Mouse (Mus musculus): ENCODE measurements around the gene Cdh4. TPM values are rescaled to one million over a fixed set of nuclear protein-coding genes. Genes with fewer than 3 reads are reported as not detected.

The Cdh4 gene
- total RNA-seq, 2 experiments from 2014 or later, result 12.5 to 16.1 TPM

- peak in 1 of 2 experiments; percentile 20 for DNase-seq (ENCODE audit: low spot score in 2 of 2)
Measured at GRCm38 (mm10) chr2:179837186-179837585, 395.0 kb downstream of the Cdh4 start.

GRCm38 (mm10) chr2:179838036-179838435, 395.8 kb downstream of the Cdh4 start:
- no peak for DNase-seq (ENCODE audit: low spot score in 2 of 2)

- DNase-seq (ENCODE audit: low spot score in 2 of 2), result no peak
Measured at GRCm38 (mm10) chr2:179842610-179843389, 400.6 kb downstream of the Cdh4 start.

GRCm38 (mm10) chr2:179849732-179850131, 407.5 kb downstream of the Cdh4 start:
- no peak for DNase-seq (ENCODE audit: low spot score in 2 of 2)

- DNase-seq (ENCODE audit: low spot score in 2 of 2), result no peak
Measured at GRCm38 (mm10) chr2:179852169-179852568, 409.9 kb downstream of the Cdh4 start.

GRCm38 (mm10) chr2:179852862-179853261, 410.6 kb downstream of the Cdh4 start:
- peak in 1 of 2 experiments; percentile 36 for DNase-seq (ENCODE audit: low spot score in 2 of 2)

- no peak for DNase-seq (ENCODE audit: low spot score in 2 of 2)
Measured at GRCm38 (mm10) chr2:179853892-179854291, 411.7 kb downstream of the Cdh4 start.

GRCm38 (mm10) chr2:179857086-179857485, 414.9 kb downstream of the Cdh4 start:
- DNase-seq (ENCODE audit: low spot score in 2 of 2), result no peak

- no peak for DNase-seq (ENCODE audit: low spot score in 2 of 2)
Measured at GRCm38 (mm10) chr2:179862676-179863075, 420.4 kb downstream of the Cdh4 start.

GRCm38 (mm10) chr2:179863266-179863665, 421.0 kb downstream of the Cdh4 start:
- no peak for DNase-seq (ENCODE audit: low spot score in 2 of 2)

GRCm38 (mm10) chr2:179865097-179865496, 422.9 kb downstream of the Cdh4 start:
- no peak for DNase-seq (ENCODE audit: low spot score in 2 of 2)

GRCm38 (mm10) chr2:179867669-179868068, 425.4 kb downstream of the Cdh4 start:
- DNase-seq (ENCODE audit: low spot score in 2 of 2), result no peak

- peak; percentile 31 to 37 for DNase-seq (ENCODE audit: low spot score in 2 of 2)
Measured at GRCm38 (mm10) chr2:179869871-179870270, 427.6 kb downstream of the Cdh4 start.

- peak in 1 of 2 experiments; percentile 49 for DNase-seq (ENCODE audit: low spot score in 2 of 2)
Measured at GRCm38 (mm10) chr2:179872724-179873123, 430.5 kb downstream of the Cdh4 start.

- DNase-seq (ENCODE audit: low spot score in 2 of 2), result no peak
Measured at GRCm38 (mm10) chr2:179873315-179873714, 431.1 kb downstream of the Cdh4 start.

GRCm38 (mm10) chr2:179875147-179875546, 432.9 kb downstream of the Cdh4 start:
- DNase-seq (ENCODE audit: low spot score in 2 of 2), result peak; percentile 70 to 77

GRCm38 (mm10) chr2:179877551-179878215, 435.5 kb downstream of the Cdh4 start:
- peak; percentile 42 to 58 for DNase-seq (ENCODE audit: low spot score in 2 of 2)

GRCm38 (mm10) chr2:179884561-179884960, 442.3 kb downstream of the Cdh4 start:
- DNase-seq (ENCODE audit: low spot score in 2 of 2), result no peak

- no peak for DNase-seq (ENCODE audit: low spot score in 2 of 2)
Measured at GRCm38 (mm10) chr2:179891048-179891447, 448.8 kb downstream of the Cdh4 start.

GRCm38 (mm10) chr2:179896949-179897348, 454.7 kb downstream of the Cdh4 start:
- DNase-seq (ENCODE audit: low spot score in 2 of 2), result no peak

- no peak for DNase-seq (ENCODE audit: low spot score in 2 of 2)
Measured at GRCm38 (mm10) chr2:179912911-179913310, 470.7 kb downstream of the Cdh4 start.

GRCm38 (mm10) chr2:179913349-179913748, 471.1 kb downstream of the Cdh4 start:
- DNase-seq (ENCODE audit: low spot score in 2 of 2), result no peak

All from layer of hippocampus, postnatal 14 days (tissue).